Mouse (Mus musculus) bone marrow macrophage, adult 2 months (primary cell): ENCODE measurements around the gene Trib3. TPM values are rescaled to one million over a fixed set of nuclear protein-coding genes. Genes with fewer than 3 reads are reported as not detected.
"Not testable (repeated sequence)": the region's sequence is repeated elsewhere in the genome, so short reads cannot be mapped to it uniquely, and the experiment has no call there.

ENCODE experiments used
- H3K27ac ChIP-seq: 2 replicates; pipeline ENCODE4 v1.5.1; 2012; ENCODE audit warnings: low read depth, low read length; ENCODE audit not compliant: insufficient read depth
- H3K4me1 ChIP-seq: 2 replicates; pipeline ENCODE4 v1.6.1; 2012; ENCODE audit warnings: low read length; ENCODE audit not compliant: control insufficient read depth, insufficient read depth
- H3K4me3 ChIP-seq: 2 replicates; pipeline ENCODE4 v1.5.1; 2012; ENCODE audit warnings: mild to moderate bottlenecking, low read length, moderate library complexity; ENCODE audit not compliant: insufficient read depth
- CTCF ChIP-seq: IDR thresholded peaks from 2 replicates; pipeline ENCODE4 v1.5.1; 2012; ENCODE audit warnings: low read depth, mild to moderate bottlenecking, low read length, moderate library complexity
- POLR2A ChIP-seq: IDR thresholded peaks from 2 replicates; pipeline ENCODE4 v1.6.1; 2012; ENCODE audit warnings: mild to moderate bottlenecking, low read depth, low read length, borderline replicate concordance
- polyA plus RNA-seq: library from polyadenylated mRNA; stranded (reverse); fragments of >200 nt; gene quantifications from 2 replicates; pipeline ENCODE4 v1.2.4, GENCODE M21; 2012; ENCODE audit not compliant: missing spikeins, insufficient read depth, insufficient read length

Gene Trib3
- polyA plus RNA-seq, 1 experiment: 1.5 TPM

DNA sequence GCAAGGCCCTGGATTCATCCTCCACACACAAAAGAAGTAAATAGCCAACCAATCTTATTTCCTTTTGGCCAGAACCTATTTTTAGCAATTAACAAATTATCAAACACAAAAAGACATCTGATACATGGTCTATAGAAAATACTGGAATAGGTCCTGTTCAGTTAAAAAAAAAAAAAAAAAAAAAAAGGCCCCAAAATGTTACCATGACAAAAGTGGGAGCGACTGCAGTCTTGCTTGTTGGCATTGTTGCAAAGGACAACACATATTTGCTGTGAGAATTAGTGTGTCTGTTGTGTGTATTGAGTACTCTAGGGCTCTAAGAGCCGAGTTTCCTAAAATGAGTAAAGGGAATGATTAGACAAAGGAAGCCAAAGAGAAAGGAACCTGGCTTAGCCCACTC, 51.4 kb downstream of the Trib3 start:
- H3K27ac ChIP-seq: no peak overlapping the region
- H3K4me3 ChIP-seq: no peak overlapping the region
- TF ChIP-seq CTCF (no peak), POLR2A (no peak)
- peaks cover 24% of the 10 kb centered on the region for H3K4me1 ChIP-seq

DNA sequence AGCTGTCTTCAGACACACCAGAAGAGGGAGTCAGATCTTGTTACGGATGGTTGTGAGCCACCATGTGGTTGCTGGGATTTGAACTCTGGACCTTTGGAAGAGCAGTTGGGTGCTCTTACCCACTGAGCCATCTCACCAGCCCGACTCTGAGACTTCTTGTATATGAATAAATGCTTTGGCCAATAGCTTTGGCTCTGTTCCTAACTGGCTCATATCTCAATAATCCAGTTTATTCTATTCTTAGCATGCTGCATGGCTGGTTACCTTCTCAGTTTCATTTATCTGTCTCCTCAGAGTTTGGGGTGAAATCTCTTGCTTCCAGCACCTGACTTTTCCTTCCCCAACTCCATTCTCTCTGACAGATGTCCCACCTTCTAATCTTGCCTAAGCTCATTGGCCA, 54.2 kb downstream of the Trib3 start:
- not testable (repeated sequence) for H3K4me1 ChIP-seq, H3K27ac ChIP-seq, H3K4me3 ChIP-seq

DNA sequence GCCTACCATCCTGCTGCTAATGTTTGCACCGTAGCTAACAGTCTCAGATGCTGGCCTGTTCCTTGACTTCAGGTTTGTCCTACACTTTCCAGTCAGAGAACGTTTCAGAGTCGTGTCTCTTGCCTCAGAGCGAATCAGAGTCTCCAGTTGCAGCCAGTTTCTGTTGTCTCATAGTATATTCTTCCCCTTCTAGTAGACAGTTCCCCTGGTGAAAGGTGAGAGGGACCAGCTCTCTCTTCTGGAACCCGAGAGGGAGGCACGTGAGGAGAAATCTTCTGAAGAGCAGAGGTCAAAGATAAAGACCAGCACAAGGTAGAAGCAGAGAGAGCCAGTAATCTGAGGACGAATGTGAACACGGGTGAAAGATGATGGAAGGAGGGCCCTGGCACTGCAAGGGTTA, 55.8 kb downstream of the Trib3 start:
- Histone ChIP-seq H3K27ac (no peak overlapping the region), H3K4me3 (no peak overlapping the region), H3K4me1 (0 out of 2 replicates have a peak, but pooled peaks cover 2% of the 10 kb centered on the region)
- TF ChIP-seq CTCF (no peak), POLR2A (no peak)

DNA sequence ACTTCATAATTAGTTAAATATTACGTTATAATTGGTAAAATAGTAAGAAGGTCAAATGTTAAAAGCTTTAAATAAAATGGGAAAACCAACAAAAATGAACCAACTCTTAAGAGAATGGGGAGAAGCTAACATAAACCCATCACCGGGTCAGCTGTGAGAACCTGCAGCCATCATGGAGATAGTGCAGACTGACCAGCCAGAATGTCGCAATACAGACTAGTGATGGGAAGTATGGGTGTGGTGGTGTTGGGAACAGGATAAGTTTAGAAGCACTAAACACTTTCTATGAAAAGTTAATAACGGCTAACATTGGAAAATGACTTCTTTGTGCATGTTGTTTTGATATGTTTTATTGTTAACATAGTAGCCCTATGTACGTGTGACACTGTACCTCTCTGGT, 56.3 kb downstream of the Trib3 start:
- no peak overlapping the region for H3K27ac ChIP-seq
- no peak for TF ChIP-seq CTCF
- no peak for TF ChIP-seq POLR2A
- 0 out of 2 replicates have a peak, but pooled peaks cover 2% of the 10 kb centered on the region for H3K4me1 ChIP-seq
- no peak overlapping the region for H3K4me3 ChIP-seq

Other genes starting within 250 kb of the Trib3 start
- 50.2 and 54.5 TPM in 2 replicates for gene Srxn1, start 238.5 kb downstream of the Trib3 start, polyA plus RNA-seq
- not detected in 2 replicates for gene Tcf15, start 200.5 kb downstream of the Trib3 start, polyA plus RNA-seq
- gene Csnk2a1, start 117.2 kb downstream of the Trib3 start, polyA plus RNA-seq: 73.6 and 75.1 TPM in 2 replicates
- 60.1 and 63.6 TPM in 2 replicates for gene Tbc1d20, start 50.2 kb downstream of the Trib3 start, polyA plus RNA-seq
- 55.3 and 57.2 TPM in 2 replicates for gene Rbck1, start 11.4 kb downstream of the Trib3 start, polyA plus RNA-seq
- not detected in 2 replicates for gene Nrsn2, start 32.6 kb upstream of the Trib3 start, polyA plus RNA-seq
- gene Sox12, start 54.0 kb upstream of the Trib3 start, polyA plus RNA-seq: 0.44 and 0.51 TPM in 2 replicates
- 2.0 and 2.3 TPM in 2 replicates for gene Zcchc3, start 71.0 kb upstream of the Trib3 start, polyA plus RNA-seq
- gene 6820408C15Rik, start 71.6 kb upstream of the Trib3 start, polyA plus RNA-seq: not detected in 2 replicates
- not detected in 2 replicates for gene Defb23, start 120.6 kb upstream of the Trib3 start, polyA plus RNA-seq
- not detected in 2 replicates for gene Defb20, start 133.0 kb upstream of the Trib3 start, polyA plus RNA-seq
- gene Defb22, start 146.1 kb upstream of the Trib3 start, polyA plus RNA-seq: not detected in 2 replicates
- not detected in 2 replicates for gene Defb26, start 167.7 kb upstream of the Trib3 start, polyA plus RNA-seq
- gene Defb28, start 174.2 kb upstream of the Trib3 start, polyA plus RNA-seq: not detected in 2 replicates
- not detected in 2 replicates for gene Defb29, start 196.1 kb upstream of the Trib3 start, polyA plus RNA-seq
- not detected in 2 replicates for gene Gm17416, start 225.3 kb upstream of the Trib3 start, polyA plus RNA-seq
- not detected in 2 replicates for gene Defb21, start 228.7 kb upstream of the Trib3 start, polyA plus RNA-seq
- gene Defb19, start 236.3 kb upstream of the Trib3 start, polyA plus RNA-seq: not detected in 2 replicates